Mouse (Mus musculus) C2C12 (cell line): ENCODE measurements around the gene Phgr1.

ENCODE experiments used
- CEBPB ChIP-seq: IDR thresholded peaks from one replicate; pipeline ENCODE4 v1.6.1; 2011; ENCODE audit warnings: low read depth, mild to moderate bottlenecking, control low read depth, moderate library complexity
- CTCF ChIP-seq: IDR thresholded peaks from one replicate; pipeline ENCODE4 v1.5.1; 2011; ENCODE audit not compliant: control insufficient read depth, insufficient read depth, insufficient read length

DNA sequence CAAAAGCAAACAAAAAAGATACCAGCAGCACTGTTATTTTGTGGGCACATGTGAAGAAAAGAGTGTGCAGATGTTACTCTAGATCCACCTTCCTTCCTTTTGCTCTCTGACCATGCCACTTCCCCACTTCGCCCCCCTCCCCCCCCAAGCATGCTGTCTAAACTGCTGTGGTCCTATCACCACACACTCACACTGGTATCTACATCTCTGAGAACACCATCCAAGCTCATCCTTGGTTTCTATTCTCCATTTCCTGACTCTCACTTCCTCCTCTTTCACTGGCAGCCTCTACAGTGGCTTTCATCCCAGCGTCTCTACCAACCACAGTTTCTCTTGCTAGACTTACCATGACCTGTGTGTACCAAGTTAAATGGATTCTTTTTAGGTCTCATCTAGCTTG is 31.9 kb downstream of the Phgr1 start:
- TF ChIP-seq CTCF (no peak), CEBPB (no peak)
